Mouse (Mus musculus) ES-E14 (cell line): ENCODE data around the gene Cacna1i. TPM values are rescaled to one million over a fixed set of nuclear protein-coding genes. Genes with fewer than 3 reads are reported as not detected.

Source experiments
- DNase-seq: peaks from one replicate; pipeline ENCODE4 v3.0.0-alpha.2; 2013; ENCODE audit warnings: low read depth, low spot score
- H3K27ac ChIP-seq: 2 replicates; pipeline ENCODE4 v1.5.1; 2012; ENCODE audit warnings: low read depth, mild to moderate bottlenecking, low read length, moderate library complexity, mixed read lengths; ENCODE audit not compliant: poor library complexity, insufficient read depth, severe bottlenecking
- H3K36me3 ChIP-seq: 2 replicates; pipeline ENCODE4 v1.6.1; 2012; ENCODE audit warnings: mild to moderate bottlenecking, low read length, moderate library complexity, mixed read lengths; ENCODE audit not compliant: control insufficient read depth, poor library complexity, insufficient read depth, severe bottlenecking
- H3K4me1 ChIP-seq, 2 experiments: fragments of 150-350 bp in 1 of 2; sonication (generic) in 1 of 2; 2 replicates each; pipeline ENCODE4 v1.6.1; 2012; ENCODE audit warnings: low read length in 2 of 2, mild to moderate bottlenecking in 1 of 2, mixed read lengths in 1 of 2; ENCODE audit not compliant: control insufficient read depth in 2 of 2, insufficient read depth in 2 of 2, poor library complexity in 1 of 2
- H3K4me3 ChIP-seq, 2 experiments: fragments of 150-350 bp in 1 of 2; sonication (generic) in 1 of 2; 2 replicates each; pipeline ENCODE4 v1.5.1; 2012; ENCODE audit warnings: low read length in 2 of 2, low read depth in 1 of 2, mild to moderate bottlenecking in 1 of 2, mixed read lengths in 1 of 2; ENCODE audit not compliant: insufficient read depth in 1 of 2, poor library complexity in 1 of 2, severe bottlenecking in 1 of 2
- H3K9ac ChIP-seq: 2 replicates; pipeline ENCODE4 v1.6.1; 2012; ENCODE audit warnings: low read depth, mild to moderate bottlenecking, low read length, mixed read lengths; ENCODE audit not compliant: poor library complexity, insufficient read depth, severe bottlenecking
- H3K9me3 ChIP-seq: fragments of 150-350 bp; sonication (generic); 2 replicates; pipeline ENCODE4 v1.6.1; 2012; ENCODE audit warnings: low read depth, mild to moderate bottlenecking, low read length; ENCODE audit not compliant: control insufficient read depth, insufficient read depth
- CHD2 ChIP-seq: IDR thresholded peaks from 2 replicates; pipeline ENCODE4 v1.6.1; 2014; ENCODE audit warnings: mild to moderate bottlenecking, low read depth, low read length, inconsistent platforms
- HCFC1 ChIP-seq: IDR thresholded peaks from 2 replicates; pipeline ENCODE4 v1.6.1; 2012; ENCODE audit warnings: low read length, inconsistent platforms, borderline replicate concordance; ENCODE audit not compliant: insufficient read depth
- MAFK ChIP-seq: IDR thresholded peaks from 2 replicates; pipeline ENCODE4 v1.6.1; 2014; ENCODE audit warnings: mild to moderate bottlenecking, low read depth, low read length, inconsistent platforms; ENCODE audit not compliant: insufficient read depth
- ZC3H11A ChIP-seq: IDR thresholded peaks from 2 replicates; pipeline ENCODE4 v1.6.1; 2012; ENCODE audit warnings: low read depth, mild to moderate bottlenecking, inconsistent platforms, low read length, borderline replicate concordance
- ZNF384 ChIP-seq: IDR thresholded peaks from 2 replicates; pipeline ENCODE4 v1.6.1; 2012; ENCODE audit warnings: low read depth, low read length, inconsistent platforms
- in situ Hi-C, 2 experiments: fragments of 600-800 bp; cut with MboI; formaldehyde crosslinking; loops; one replicate each; pipeline ENCODE4 v1.15.1; 2025; ENCODE audit warnings: low sequenced_read_pairs in 2 of 2, inconsistent platforms in 1 of 2; ENCODE audit not compliant: unreplicated experiment in 2 of 2
- total RNA-seq: library from RNA; depleted of rRNA; stranded (reverse); fragments of 300-350 nt; gene quantifications from 2 replicates; pipeline ENCODE4 v1.2.3, GENCODE M21; 2012

The Cacna1i gene
- total RNA-seq, 1 experiment, result 1.7 TPM

- no peaks in the 10 kb centered on the region for H3K9me3 ChIP-seq
- H3K4me3 ChIP-seq, result no peak overlapping the region
- DNase-seq, result no peak
- no peak overlapping the region for H3K27ac ChIP-seq
- no peak overlapping the region for H3K9ac ChIP-seq
- no peaks in the 10 kb centered on the region for H3K36me3 ChIP-seq
- no peaks in the 10 kb centered on the region for H3K4me1 ChIP-seq
- no peak for TF ChIP-seq MAFK
- in situ Hi-C loops, result no loop called here
Observed at GRCm38 (mm10) chr15:80401387-80401898, 114.4 kb downstream of the Cacna1i start.

GRCm38 (mm10) chr15:80401980-80402379 lies 114.9 kb downstream of the Cacna1i start:
- H3K27ac ChIP-seq, result no peak overlapping the region
- TF ChIP-seq CHD2, result no peak
- TF ChIP-seq ZNF384, result no peak
- TF ChIP-seq HCFC1, result no peak
- TF ChIP-seq ZC3H11A, result no peak
- no peak for TF ChIP-seq MAFK
- H3K4me1 ChIP-seq, result no peaks in the 10 kb centered on the region

GRCm38 (mm10) chr15:80407873-80408272 lies 120.8 kb downstream of the Cacna1i start:
- no peak for DNase-seq

More at GRCm38 (mm10) chr15:80401980-80402379, 114.9 kb downstream of the Cacna1i start:
- Histone ChIP-seq H3K9ac (no peak overlapping the region), H3K9me3 (no peaks in the 10 kb centered on the region), H3K36me3 (no peaks in the 10 kb centered on the region), H3K4me3 (no peak overlapping the region)
- in situ Hi-C loops, result no loop called here
- no peak for DNase-seq

GRCm38 (mm10) chr15:80410661-80411060 lies 123.6 kb downstream of the Cacna1i start:
- Histone ChIP-seq H3K27ac (no peak overlapping the region), H3K4me3 (no peak overlapping the region), H3K4me1 (peaks cover 0 to 3% of the 10 kb centered on the region in 2 experiments; a peak in 1 of 4 replicates), H3K36me3 (no peaks in the 10 kb centered on the region), H3K9ac (no peak overlapping the region), H3K9me3 (no peaks in the 10 kb centered on the region)
- no peak for DNase-seq
- in situ Hi-C loops, result no loop called here
- TF ChIP-seq HCFC1 (no peak), ZC3H11A (no peak), CHD2 (no peak), ZNF384 (no peak), MAFK (no peak)

More at GRCm38 (mm10) chr15:80407873-80408272, 120.8 kb downstream of the Cacna1i start:
- no peaks in the 10 kb centered on the region for H3K36me3 ChIP-seq
- H3K4me1 ChIP-seq, result peaks cover 0 to 3% of the 10 kb centered on the region in 2 experiments; a peak in 1 of 4 replicates
- TF ChIP-seq ZC3H11A (no peak), MAFK (no peak), ZNF384 (no peak), CHD2 (no peak), HCFC1 (no peak)
- in situ Hi-C loops, result no loop called here
- no peak overlapping the region for H3K9ac ChIP-seq
- no peak overlapping the region for H3K4me3 ChIP-seq
- H3K27ac ChIP-seq, result no peak overlapping the region
- no peaks in the 10 kb centered on the region for H3K9me3 ChIP-seq

- Histone ChIP-seq H3K4me1 (peaks cover 0 to under 1% of the 10 kb centered on the region in 2 experiments; a peak in 1 of 4 replicates), H3K4me3 (no peak overlapping the region), H3K36me3 (no peaks in the 10 kb centered on the region), H3K9ac (no peak overlapping the region), H3K27ac (no peak overlapping the region), H3K9me3 (no peaks in the 10 kb centered on the region)
- TF ChIP-seq ZC3H11A (no peak), CHD2 (no peak), HCFC1 (no peak), MAFK (no peak), ZNF384 (no peak)
- DNase-seq, result no peak
- in situ Hi-C loops, result no loop called here
Observed at GRCm38 (mm10) chr15:80413070-80413469, 126.0 kb downstream of the Cacna1i start.
